Comparison of ENCODE assay signal across 8 mouse cellular contexts in the genomic region with DNA sequence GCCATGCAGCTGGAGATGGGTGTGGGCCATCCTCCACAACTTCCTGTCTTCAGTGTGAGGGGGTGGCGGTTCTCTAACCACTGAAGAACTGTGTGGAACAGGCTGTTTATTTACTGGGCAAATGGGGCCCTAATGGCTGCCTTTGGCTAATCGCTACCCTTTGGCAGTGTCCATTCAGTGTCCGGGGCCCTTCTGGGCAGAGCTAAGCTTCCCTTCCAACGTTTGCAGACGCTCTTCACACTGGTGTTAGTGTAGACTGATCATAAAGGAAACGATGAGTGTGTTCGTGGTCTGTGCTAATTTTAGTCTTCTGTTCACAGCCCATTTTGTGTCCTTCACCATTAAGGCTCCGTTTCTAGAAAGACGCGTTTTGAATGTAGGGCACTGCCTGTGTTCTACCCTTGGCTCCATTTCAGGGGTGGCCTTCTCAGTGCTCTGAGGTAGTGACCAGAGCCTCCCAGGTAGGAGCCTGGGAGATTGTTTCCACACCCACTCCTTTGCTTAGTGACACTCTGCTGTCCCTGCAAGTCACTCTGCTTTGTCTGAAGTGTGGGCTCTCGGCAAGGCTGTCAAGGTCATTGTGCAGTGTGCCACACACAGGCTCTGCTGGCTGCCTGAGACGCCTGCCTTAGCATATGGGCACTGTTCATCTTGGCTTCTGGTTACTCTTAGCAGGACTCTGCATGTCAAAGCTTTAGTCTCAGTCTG. TPM values are rescaled to one million over a fixed set of nuclear protein-coding genes. Genes with fewer than 3 reads are reported as not detected.
DNase-seq lines count a peak whose midpoint lies in the region; ATAC-seq and TF ChIP-seq lines count a peak whose summit lies in the region.

No protein-coding gene starts in this region.

- no peak for TF ChIP-seq EP300 in MEL (IDR thresholded peaks at IDR 0.05; ENCODE audit: low read depth in 1 of 2, low read length in 2 of 2)
- 0 out of 2 replicates have a peak, but pooled peaks have one; percentile 5 for TF ChIP-seq EP300 in heart, adult 2 months (IDR thresholded peaks at IDR 0.05; ENCODE audit: insufficient read depth, low read depth, low read length)
- no peak for TF ChIP-seq EP300 in stomach, postnatal 0 days (optimal IDR thresholded peaks at IDR 0.05)

- H3K4me3 ChIP-seq in MEL (ENCODE audit: control insufficient read depth in 1 of 2, insufficient read depth in 1 of 2, low read depth in 2 of 2, low read length in 2 of 2): no peak overlapping the region
- H3K4me3 ChIP-seq in heart, adult 2 months: no peak overlapping the region; the same call in 1 of the 2 replicates
- H3K4me3 ChIP-seq in kidney, postnatal 0 days (replicated peaks; ENCODE audit: low read depth, low read length): no peak overlapping the region
- no peak overlapping the region for H3K4me3 ChIP-seq in midbrain, embryonic 10.5 days
- no peak overlapping the region for H3K4me3 ChIP-seq in stomach, postnatal 0 days (ENCODE audit: low read depth, low read length)

- no peaks in the 10 kb centered on the region for H3K9me3 ChIP-seq in MEL (replicated peaks; ENCODE audit: insufficient read depth, low read length)
- H3K9me3 ChIP-seq in kidney, postnatal 0 days (replicated peaks; ENCODE audit: low read length): no peaks in the 10 kb centered on the region
- no peaks in the 10 kb centered on the region for H3K9me3 ChIP-seq in midbrain, embryonic 10.5 days (replicated peaks)
- H3K9me3 ChIP-seq in stomach, postnatal 0 days (ENCODE audit: control insufficient read depth, low read length): no peaks in the 10 kb centered on the region

- ATAC-seq in kidney, postnatal 0 days (replicated peaks; ENCODE audit: low FRiP score, low read depth): no peak
- no peak for ATAC-seq in stomach, postnatal 0 days (ENCODE audit: low FRiP score, low TSS enrichment)

- TF ChIP-seq POLR2A in MEL (IDR thresholded peaks at IDR 0.05; ENCODE audit: control insufficient read depth in 1 of 2, insufficient read depth in 1 of 2, low read depth in 1 of 2, low read length in 2 of 2, poor library complexity in 1 of 2): no peak
- no peak; the same call in 1 of the 2 replicates for TF ChIP-seq POLR2A in heart, adult 2 months (IDR thresholded peaks at IDR 0.05; ENCODE audit: insufficient read depth, low read depth, low read length)

- intact Hi-C loops in heart, adult 2 months (cut with DNase I): no loop called here

- peak; percentile 53 for DNase-seq in gastrocnemius, adult 18-20 months (ENCODE audit: low spot score)
- no peak for DNase-seq in gastrocnemius, adult 8-10 months (ENCODE audit: low spot score in 2 of 2)
- DNase-seq in MEL (ENCODE audit: low read depth, low spot score): peak; percentile 54
- DNase-seq in heart, adult 2 months: peak; percentile 65 to 80
- no peak for DNase-seq in kidney, postnatal 0 days (ENCODE audit: low spot score)
- no peak for DNase-seq in midbrain, embryonic 10.5 days (ENCODE audit: low spot score)
- DNase-seq in stomach, postnatal 0 days (ENCODE audit: low spot score): peak; percentile 35
- DNase-seq in yolk sac, embryonic 10.5 days (ENCODE audit: low spot score): no peak

- H3K27me3 ChIP-seq in MEL (ENCODE audit: control insufficient read depth in 1 of 2, insufficient read depth in 2 of 2, low read length in 2 of 2): no peaks in the 10 kb centered on the region
- no peaks in the 10 kb centered on the region for H3K27me3 ChIP-seq in heart, adult 2 months (ENCODE audit: control insufficient read depth, insufficient read depth, low read length)
- H3K27me3 ChIP-seq in kidney, postnatal 0 days (ENCODE audit: insufficient read depth, low read length): no peaks in the 10 kb centered on the region
- H3K27me3 ChIP-seq in midbrain, embryonic 10.5 days (ENCODE audit: low read depth, poor library complexity, severe bottlenecking): no peaks in the 10 kb centered on the region
- H3K27me3 ChIP-seq in stomach, postnatal 0 days (ENCODE audit: control insufficient read depth, insufficient read depth, low read length): no peaks in the 10 kb centered on the region

- no peak overlapping the region; the same call in 1 of the 2 replicates for H3K27ac ChIP-seq in MEL (ENCODE audit: control insufficient read depth, low read depth, low read length)
- peak overlapping the region; percentile 53 for H3K27ac ChIP-seq in heart, adult 2 months
- peak overlapping the region; percentile 64; the same call in 1 of the 2 replicates for H3K27ac ChIP-seq in kidney, postnatal 0 days
- H3K27ac ChIP-seq in midbrain, embryonic 10.5 days (replicated peaks): peak overlapping the region; percentile 50
- peak overlapping the region; percentile 78 for H3K27ac ChIP-seq in stomach, postnatal 0 days (replicated peaks)

- no peak overlapping the region for H3K9ac ChIP-seq in MEL (ENCODE audit: control insufficient read depth, low read depth, low read length, poor library complexity, severe bottlenecking)
- H3K9ac ChIP-seq in heart, adult 2 months (ENCODE audit: low read depth, low read length): peak overlapping the region; percentile 37; the same call in 1 of the 2 replicates
- no peak overlapping the region for H3K9ac ChIP-seq in kidney, postnatal 0 days (ENCODE audit: low read depth, low read length)
- no peak overlapping the region for H3K9ac ChIP-seq in stomach, postnatal 0 days (ENCODE audit: low read length)

- TF ChIP-seq CTCF in MEL (IDR thresholded peaks at IDR 0.05 in 2 of 3, conservative IDR thresholded peaks at IDR 0.05 in 1 of 3; ENCODE audit: control insufficient read depth in 1 of 3, insufficient read depth in 1 of 3, low read depth in 2 of 3, low read length in 3 of 3, poor library complexity in 1 of 3, severe bottlenecking in 1 of 3): no peak
- no peak for TF ChIP-seq CTCF in heart, adult 2 months (IDR thresholded peaks at IDR 0.05)
- no peak for TF ChIP-seq CTCF in kidney, postnatal 0 days (IDR thresholded peaks at IDR 0.05; ENCODE audit: low read depth)
- no peak for TF ChIP-seq CTCF in stomach, postnatal 0 days (IDR thresholded peaks at IDR 0.05; ENCODE audit: low read depth)

- no peak for TF ChIP-seq RAD21 in MEL (IDR thresholded peaks at IDR 0.05; ENCODE audit: low read depth, low read length)

- H3K4me1 ChIP-seq in MEL (ENCODE audit: control insufficient read depth in 1 of 2, insufficient read depth in 2 of 2, low read length in 2 of 2): peaks cover 10 to 21% of the 10 kb centered on the region in 2 experiments
- H3K4me1 ChIP-seq in heart, adult 2 months (ENCODE audit: control insufficient read depth, insufficient read depth, low read length): peaks cover 45% of the 10 kb centered on the region
- peaks cover 25% of the 10 kb centered on the region for H3K4me1 ChIP-seq in kidney, postnatal 0 days (replicated peaks; ENCODE audit: insufficient read depth, low read length)
- H3K4me1 ChIP-seq in midbrain, embryonic 10.5 days: peaks cover 70% of the 10 kb centered on the region
- peaks cover 28% of the 10 kb centered on the region for H3K4me1 ChIP-seq in stomach, postnatal 0 days (replicated peaks; ENCODE audit: control insufficient read depth, insufficient read depth)

- H3K36me3 ChIP-seq in MEL (ENCODE audit: control insufficient read depth in 1 of 2, insufficient read depth in 2 of 2, low read length in 2 of 2): peaks cover 0 to 19% of the 10 kb centered on the region in 2 experiments; a peak in 2 of 4 replicates
- no peaks in the 10 kb centered on the region; the same call in 1 of the 2 replicates for H3K36me3 ChIP-seq in heart, adult 2 months (ENCODE audit: control insufficient read depth, insufficient read depth, low read length)
- no peaks in the 10 kb centered on the region for H3K36me3 ChIP-seq in kidney, postnatal 0 days (ENCODE audit: insufficient read depth, low read length)
- H3K36me3 ChIP-seq in midbrain, embryonic 10.5 days: no peaks in the 10 kb centered on the region
- H3K36me3 ChIP-seq in stomach, postnatal 0 days (ENCODE audit: control insufficient read depth, insufficient read depth, low read length): no peaks in the 10 kb centered on the region

- H3K79me2 ChIP-seq in MEL (ENCODE audit: control insufficient read depth, insufficient read depth, low read length, poor library complexity): peaks cover 58% of the 10 kb centered on the region
- peaks cover 4% of the 10 kb centered on the region; the same call in 1 of the 2 replicates for H3K79me2 ChIP-seq in heart, adult 2 months (replicated peaks; ENCODE audit: control insufficient read depth, insufficient read depth, low read length)

- peak overlapping the region; percentile 10; the same call in 1 of the 2 replicates for H3K4me2 ChIP-seq in kidney, postnatal 0 days (ENCODE audit: low read length)
- peak overlapping the region; percentile 20 for H3K4me2 ChIP-seq in stomach, postnatal 0 days (replicated peaks; ENCODE audit: low read depth)

- 22% methylated on average over 12 of the region's 12 CpGs for WGBS in heart, adult 2 months
- 47% methylated on average over 12 of the region's 12 CpGs for WGBS in kidney, postnatal 0 days
- 88% methylated on average over 12 of the region's 12 CpGs for WGBS in midbrain, embryonic 10.5 days
- WGBS in stomach, postnatal 0 days: 49% methylated on average over 12 of the region's 12 CpGs

TF ChIP-seq in MEL, 35 proteins besides CTCF, POLR2A, EP300 and RAD21:
- TF ChIP-seq SIN3A (IDR thresholded peaks at IDR 0.05; ENCODE audit: low read length): peak; percentile 4; the same call in 1 of the 2 replicates
- TF ChIP-seq MAX (IDR thresholded peaks at IDR 0.05; ENCODE audit: low read length): no peak
- no peak for TF ChIP-seq BHLHE40 (IDR thresholded peaks at IDR 0.05; ENCODE audit: borderline replicate concordance, low read depth, low read length)
- 0 out of 2 replicates have a peak, but pooled peaks have one; percentile 21 for TF ChIP-seq ELF1 (IDR thresholded peaks at IDR 0.05; ENCODE audit: low read depth, low read length)

RNA-seq across cellular contexts. Expression of gene Ptpn1, which starts 11.2 kb away (rescaled TPM):
- 10 to 100 TPM; 17.6 to 19.3 TPM for total RNA-seq in gastrocnemius, adult 18-20 months (2021)
- total RNA-seq in gastrocnemius, adult 8-10 months (2022): 10 to 100 TPM; 10.6 to 16.5 (median 14.9) TPM
- total RNA-seq in MEL (2012; rRNA removed): 55.3 and 55.9 TPM in 2 replicates
- 10 to 100 TPM in 1 of 2 experiments, not detected in 1; 62.9 TPM for polyA plus RNA-seq in MEL (2012; ENCODE audit: insufficient read depth in 1 of 2, insufficient read length in 2 of 2, low read depth in 1 of 2, low replicate concordance in 2 of 2, missing spikeins in 1 of 2)
- 10 to 100 TPM; 21.4 to 23.2 TPM for total RNA-seq in heart, adult 2 months (2021)
- 15.7 and 17.6 TPM in 2 replicates for polyA plus RNA-seq in heart, adult 2 months (2012; rRNA removed)
- 54.2 and 65.2 TPM in 2 replicates for polyA plus RNA-seq in kidney, postnatal 0 days (2015; fragmentation: Nextera tagmentation; extraction: Ambion mirVana)
- 79.2 and 79.8 TPM in 2 replicates for polyA plus RNA-seq in midbrain, embryonic 10.5 days (2016; fragmentation: Nextera tagmentation; extraction: Ambion mirVana)
- 51.1 and 51.3 TPM in 2 replicates for polyA plus RNA-seq in stomach, postnatal 0 days (2015; fragmentation: Nextera tagmentation; extraction: Ambion mirVana)

Comparison
In these comparisons a context has a peak if more than half of its experiments do, and no peak if none do; other contexts are left out.
1. DNase-seq: peak in gastrocnemius, adult 18-20 months (single experiment), MEL (single experiment), heart, adult 2 months (2 of 2) and stomach, postnatal 0 days (single experiment); none in gastrocnemius, adult 8-10 months (0 of 2), kidney, postnatal 0 days (single experiment), midbrain, embryonic 10.5 days (single experiment) and yolk sac, embryonic 10.5 days (single experiment).